Mouse (Mus musculus): ENCODE measurements at regions not wholly inside any gene's neighbourhood (a gene's known extent, or its start where the extent isn't known, plus 50 kb on each side); places are given as distances from the start of the nearest gene placed in this dataset.

DNA sequence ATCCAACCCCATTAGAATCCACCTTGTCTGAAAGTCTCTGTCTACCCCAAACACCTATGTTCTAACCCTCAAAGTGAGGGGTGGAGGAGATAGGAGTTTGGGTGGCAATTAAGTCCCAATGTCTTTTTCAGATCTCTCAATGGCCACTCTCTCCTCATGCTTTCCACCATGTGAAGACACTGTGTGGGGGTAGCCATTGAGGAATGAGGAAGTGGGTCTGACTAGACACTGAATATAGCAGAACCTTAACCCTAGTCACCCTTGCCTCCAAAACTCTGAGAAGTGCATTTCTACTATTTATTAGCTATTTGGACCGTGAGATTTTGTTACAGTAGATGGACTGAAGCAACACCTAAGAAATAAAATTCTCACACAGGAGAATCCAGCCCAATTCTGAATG is 73.7 kb upstream of the Sipa1l1 start:
- no peak overlapping the region for H3K4me3 ChIP-seq (ENCODE audit: low read depth, low read length)
- H3K4me2 ChIP-seq (ENCODE audit: low read depth, low read length): no peak overlapping the region
- H3K4me1 ChIP-seq (ENCODE audit: control insufficient read depth, insufficient read depth, low read length): no peaks in the 10 kb centered on the region
- no peaks in the 10 kb centered on the region for H3K36me3 ChIP-seq (replicated peaks; ENCODE audit: control insufficient read depth, insufficient read depth, low read depth, low read length)
- WGBS: 94% methylated on average over 1 of the region's 1 CpGs
- H3K27me3 ChIP-seq (ENCODE audit: control insufficient read depth, insufficient read depth, low read length): no peaks in the 10 kb centered on the region
- H3K9me3 ChIP-seq (replicated peaks; ENCODE audit: control insufficient read depth, low read length): no peaks in the 10 kb centered on the region
- H3K27ac ChIP-seq (replicated peaks; ENCODE audit: low read depth, low read length): no peak overlapping the region
- ATAC-seq (replicated peaks; ENCODE audit: insufficient number of reproducible peaks, low FRiP score, low TSS enrichment, low read depth) (no peak), DNase-seq (ENCODE audit: low spot score) (no peak)
- H3K9ac ChIP-seq (replicated peaks; ENCODE audit: low read length): no peak overlapping the region

GRCm38 (mm10) chr12:82097126-82097525 is 72.0 kb upstream of the Sipa1l1 start:
- Histone ChIP-seq H3K9me3 (replicated peaks; ENCODE audit: control insufficient read depth, low read length) (no peaks in the 10 kb centered on the region), H3K9ac (replicated peaks; ENCODE audit: low read length) (no peak overlapping the region), H3K36me3 (replicated peaks; ENCODE audit: control insufficient read depth, insufficient read depth, low read depth, low read length) (no peaks in the 10 kb centered on the region), H3K27ac (replicated peaks; ENCODE audit: low read depth, low read length) (no peak overlapping the region), H3K4me3 (ENCODE audit: low read depth, low read length) (no peak overlapping the region), H3K4me2 (ENCODE audit: low read depth, low read length) (no peak overlapping the region), H3K4me1 (ENCODE audit: control insufficient read depth, insufficient read depth, low read length) (no peaks in the 10 kb centered on the region), H3K27me3 (ENCODE audit: control insufficient read depth, insufficient read depth, low read length) (no peaks in the 10 kb centered on the region)
- 90% methylated on average over 6 of the region's 6 CpGs for WGBS
- ATAC-seq (replicated peaks; ENCODE audit: insufficient number of reproducible peaks, low FRiP score, low TSS enrichment, low read depth) (no peak), DNase-seq (ENCODE audit: low spot score) (no peak)

DNA sequence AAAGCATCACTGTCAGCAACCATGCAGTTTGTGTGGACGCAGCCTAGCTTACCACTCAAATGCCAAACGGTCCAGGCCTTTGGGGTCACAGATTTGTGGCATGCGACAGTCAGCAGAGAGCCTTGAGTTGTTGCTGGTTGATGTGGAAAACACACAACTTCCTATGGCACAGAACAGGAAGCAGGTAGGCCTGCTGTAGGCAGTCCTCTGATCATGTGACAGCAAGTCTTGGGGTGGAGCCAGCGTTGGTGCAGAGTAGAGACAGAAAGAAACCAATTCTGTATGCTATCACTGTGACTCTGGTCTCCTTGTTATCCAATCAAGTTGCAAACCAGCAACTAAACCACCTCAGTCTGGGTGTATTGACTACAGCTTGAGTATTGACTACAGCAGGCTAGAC is 71.5 kb upstream of the Sipa1l1 start:
- no peak overlapping the region for H3K4me3 ChIP-seq (ENCODE audit: low read depth, low read length)
- H3K4me1 ChIP-seq (ENCODE audit: control insufficient read depth, insufficient read depth, low read length): no peaks in the 10 kb centered on the region
- 87% methylated on average over 4 of the region's 4 CpGs for WGBS
- no peak overlapping the region for H3K9ac ChIP-seq (replicated peaks; ENCODE audit: low read length)
- H3K36me3 ChIP-seq (replicated peaks; ENCODE audit: control insufficient read depth, insufficient read depth, low read depth, low read length): no peaks in the 10 kb centered on the region
- H3K9me3 ChIP-seq (replicated peaks; ENCODE audit: control insufficient read depth, low read length): no peaks in the 10 kb centered on the region
- H3K4me2 ChIP-seq (ENCODE audit: low read depth, low read length): no peak overlapping the region
- ATAC-seq (replicated peaks; ENCODE audit: insufficient number of reproducible peaks, low FRiP score, low TSS enrichment, low read depth) (no peak), DNase-seq (ENCODE audit: low spot score) (no peak)
- no peaks in the 10 kb centered on the region for H3K27me3 ChIP-seq (ENCODE audit: control insufficient read depth, insufficient read depth, low read length)
- H3K27ac ChIP-seq (replicated peaks; ENCODE audit: low read depth, low read length): no peak overlapping the region

DNA sequence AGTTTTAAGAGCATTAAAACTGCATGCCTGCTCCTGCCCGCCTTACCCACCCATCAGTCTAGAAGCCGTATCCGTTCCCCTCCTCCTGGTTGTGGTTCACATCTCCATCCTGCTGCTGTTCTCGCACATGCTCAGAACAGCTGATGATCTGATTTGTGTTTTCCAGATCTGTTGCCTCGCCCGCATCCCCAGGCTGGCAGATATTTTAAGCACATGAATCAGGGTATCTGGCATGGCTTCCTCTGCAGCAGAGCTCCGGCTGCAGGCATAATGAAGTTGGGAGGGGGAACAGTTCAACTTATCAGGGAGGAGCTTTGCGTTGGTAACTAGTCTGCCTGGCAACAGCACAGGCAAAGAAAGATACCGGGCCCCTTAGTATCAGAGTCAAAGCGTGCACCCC is 64.9 kb upstream of the Sipa1l1 start:
- no peak overlapping the region for H3K27ac ChIP-seq (replicated peaks; ENCODE audit: low read depth, low read length)
- no peaks in the 10 kb centered on the region for H3K27me3 ChIP-seq (ENCODE audit: control insufficient read depth, insufficient read depth, low read length)
- ATAC-seq (replicated peaks; ENCODE audit: insufficient number of reproducible peaks, low FRiP score, low TSS enrichment, low read depth) (no peak), DNase-seq (ENCODE audit: low spot score) (no peak)
- WGBS: 83% methylated on average over 10 of the region's 10 CpGs
- no peak overlapping the region for H3K9ac ChIP-seq (replicated peaks; ENCODE audit: low read length)
- no peaks in the 10 kb centered on the region for H3K9me3 ChIP-seq (replicated peaks; ENCODE audit: control insufficient read depth, low read length)
- H3K4me2 ChIP-seq (ENCODE audit: low read depth, low read length): no peak overlapping the region
- no peaks in the 10 kb centered on the region; the same call in 1 of the 2 replicates for H3K4me1 ChIP-seq (ENCODE audit: control insufficient read depth, insufficient read depth, low read length)
- H3K4me3 ChIP-seq (ENCODE audit: low read depth, low read length): no peak overlapping the region
- no peaks in the 10 kb centered on the region for H3K36me3 ChIP-seq (replicated peaks; ENCODE audit: control insufficient read depth, insufficient read depth, low read depth, low read length)

DNA sequence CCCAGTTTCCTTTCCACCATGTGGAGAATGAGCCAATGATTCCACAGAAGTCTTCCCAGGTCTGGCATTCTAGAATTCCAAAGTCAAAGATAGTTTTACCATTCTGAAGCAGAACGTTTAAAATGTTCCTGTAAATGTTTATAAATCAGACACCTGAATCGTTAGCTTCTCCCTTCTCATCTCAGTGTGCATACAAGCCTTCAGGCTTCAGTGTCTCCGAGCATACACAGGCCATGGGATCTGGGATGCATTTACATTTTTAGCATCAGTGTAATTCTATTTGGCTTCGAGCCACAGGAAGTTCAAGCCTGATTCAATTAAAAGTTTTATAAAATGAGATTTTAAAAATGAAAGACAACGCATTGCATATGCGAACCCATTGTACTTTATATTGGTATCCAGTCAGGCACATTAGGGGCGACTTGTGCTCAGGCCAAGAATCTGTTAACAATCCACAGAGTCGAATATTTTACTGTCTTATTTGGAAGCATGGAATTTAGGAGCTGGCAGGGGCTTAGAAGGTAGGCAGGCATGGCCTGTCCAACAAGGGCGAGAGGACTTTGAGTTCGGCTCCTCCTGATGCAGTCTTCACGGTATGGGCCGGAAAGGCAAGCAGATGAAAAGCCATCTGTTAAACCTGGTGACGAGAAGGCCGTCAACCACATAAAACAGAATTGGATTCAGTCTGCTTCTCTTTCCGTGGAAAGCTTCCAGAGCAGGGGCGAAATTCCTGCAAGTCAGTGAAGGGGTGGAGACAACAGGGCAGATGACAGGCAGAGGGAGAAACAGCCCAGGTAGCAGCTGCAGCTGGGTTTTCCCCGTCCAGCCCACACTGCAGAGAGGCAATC is 63.7 kb upstream of the Sipa1l1 start:
- H3K4me1 ChIP-seq (ENCODE audit: control insufficient read depth, insufficient read depth, low read length): no peaks in the 10 kb centered on the region; the same call in 1 of the 2 replicates
- no peak for ATAC-seq (replicated peaks; ENCODE audit: insufficient number of reproducible peaks, low FRiP score, low TSS enrichment, low read depth)
- no peak overlapping the region for H3K4me2 ChIP-seq (ENCODE audit: low read depth, low read length)
- WGBS: 64% methylated on average over 17 of the region's 17 CpGs
- no peak for DNase-seq (ENCODE audit: low spot score)
- no peak overlapping the region for H3K4me3 ChIP-seq (ENCODE audit: low read depth, low read length)
- no peak overlapping the region; the same call in 1 of the 2 replicates for H3K9ac ChIP-seq (replicated peaks; ENCODE audit: low read length)
- no peaks in the 10 kb centered on the region for H3K9me3 ChIP-seq (replicated peaks; ENCODE audit: control insufficient read depth, low read length)
- no peaks in the 10 kb centered on the region for H3K36me3 ChIP-seq (replicated peaks; ENCODE audit: control insufficient read depth, insufficient read depth, low read depth, low read length)
- no peaks in the 10 kb centered on the region for H3K27me3 ChIP-seq (ENCODE audit: control insufficient read depth, insufficient read depth, low read length)
- no peak overlapping the region for H3K27ac ChIP-seq (replicated peaks; ENCODE audit: low read depth, low read length)

- no peak for DNase-seq (ENCODE audit: low spot score)
- H3K4me1 ChIP-seq (ENCODE audit: control insufficient read depth, insufficient read depth, low read length): no peaks in the 10 kb centered on the region
- H3K9ac ChIP-seq (replicated peaks; ENCODE audit: low read length): no peak overlapping the region
- H3K4me3 ChIP-seq (ENCODE audit: low read depth, low read length): no peak overlapping the region
- WGBS: 55% methylated on average over 7 of the region's 7 CpGs
- no peak overlapping the region for H3K27ac ChIP-seq (replicated peaks; ENCODE audit: low read depth, low read length)
- no peaks in the 10 kb centered on the region for H3K36me3 ChIP-seq (replicated peaks; ENCODE audit: control insufficient read depth, insufficient read depth, low read depth, low read length)
- ATAC-seq (replicated peaks; ENCODE audit: insufficient number of reproducible peaks, low FRiP score, low TSS enrichment, low read depth): no peak
- no peak overlapping the region for H3K4me2 ChIP-seq (ENCODE audit: low read depth, low read length)
- no peaks in the 10 kb centered on the region for H3K9me3 ChIP-seq (replicated peaks; ENCODE audit: control insufficient read depth, low read length)
- H3K27me3 ChIP-seq (ENCODE audit: control insufficient read depth, insufficient read depth, low read length): no peaks in the 10 kb centered on the region
These were observed 53.4 kb upstream of the Sipa1l1 start for GRCm38 (mm10) chr12:82115766-82116165.
